Mouse (Mus musculus) frontal cortex, postnatal 14 days (tissue): Measurements from ENCODE around the gene Kif2c.
"Not testable (repeated sequence)": the region's sequence is repeated elsewhere in the genome, so short reads cannot be mapped to it uniquely, and the experiment has no call there.

ENCODE experiments used
- DNase-seq, 2 experiments: peaks; one replicate each; pipeline ENCODE4 v3.0.0; 2022; ENCODE audit warnings: low spot score in 2 of 2

Kif2c gene

DNA sequence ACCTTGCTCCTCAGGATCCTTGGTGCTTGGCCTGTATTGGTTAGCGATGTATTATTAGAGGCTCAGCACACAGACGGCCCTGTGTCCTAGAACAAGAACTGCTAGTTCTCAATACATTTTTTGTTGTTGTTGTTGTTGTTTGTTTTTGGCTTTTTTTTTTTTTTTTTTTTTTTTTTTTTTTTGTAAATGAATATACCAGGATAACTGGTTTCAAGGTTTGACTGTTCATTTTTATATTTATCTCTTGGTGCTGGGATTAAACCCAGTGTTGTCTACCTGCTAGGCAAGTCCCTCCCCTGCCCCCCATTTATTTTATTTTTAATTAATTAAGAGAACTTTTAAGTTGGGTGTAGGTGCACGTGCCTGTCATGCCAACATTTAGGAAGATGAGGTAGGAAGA is 6.5 kb upstream of the Kif2c start:
- no peak for DNase-seq

DNA sequence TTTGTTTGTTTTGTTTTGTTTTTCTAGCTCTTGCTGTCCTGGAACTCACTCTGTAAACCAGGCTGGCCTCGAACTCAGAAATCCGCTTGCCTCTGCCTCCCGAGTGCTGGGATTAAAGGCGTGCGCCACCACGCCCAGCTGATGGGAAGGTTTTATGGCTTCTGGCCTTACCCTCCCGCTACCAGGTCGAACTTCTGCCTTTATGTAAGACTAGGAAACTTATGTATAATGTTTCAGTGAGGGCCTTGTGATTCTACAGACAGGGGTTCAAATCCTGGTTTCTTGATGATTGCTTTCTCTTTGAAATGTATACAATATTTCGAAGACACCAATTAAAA is 289 bp upstream of the Kif2c start:
- not testable (repeated sequence) for DNase-seq

DNA sequence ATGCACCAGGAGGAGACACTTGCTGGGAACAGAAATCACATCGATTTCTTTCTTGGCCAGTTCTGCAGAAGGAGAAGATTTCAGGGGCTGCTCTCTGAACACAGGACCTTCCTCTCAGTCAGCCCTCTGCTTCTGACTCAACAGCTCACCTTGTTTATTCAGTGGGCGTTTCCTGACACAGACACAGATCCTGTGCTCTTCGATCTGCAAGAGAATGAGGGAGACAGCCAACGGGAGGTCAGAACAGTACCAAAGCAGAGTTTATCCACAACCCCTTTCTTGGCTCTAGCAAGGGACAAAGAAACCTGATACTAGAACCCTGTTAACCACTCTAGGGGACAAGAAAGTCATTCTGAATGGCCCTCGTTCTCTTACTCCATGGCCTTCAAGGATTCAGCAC is 12.5 kb downstream of the Kif2c start:
- DNase-seq = no peak

DNA sequence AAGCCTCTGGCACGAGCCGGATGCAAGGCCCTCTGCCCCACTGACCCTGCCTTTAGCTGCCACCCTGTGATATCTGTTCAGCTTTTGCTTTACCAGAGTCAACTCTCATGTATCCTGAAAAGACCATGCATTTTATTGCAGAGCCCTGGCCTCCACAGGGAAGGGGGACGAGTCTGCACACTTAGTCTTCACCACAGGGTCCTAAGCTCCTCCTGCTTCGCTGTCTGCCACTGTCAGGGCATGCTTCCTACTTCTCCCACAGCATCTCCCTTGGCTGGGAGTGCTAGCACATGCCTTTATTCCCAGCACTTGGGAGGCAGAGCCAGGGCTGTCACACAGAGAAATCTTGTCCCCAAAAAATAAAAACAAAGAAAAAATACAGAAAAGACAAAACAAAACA is 21.3 kb downstream of the Kif2c start:
- DNase-seq = no peak

DNA sequence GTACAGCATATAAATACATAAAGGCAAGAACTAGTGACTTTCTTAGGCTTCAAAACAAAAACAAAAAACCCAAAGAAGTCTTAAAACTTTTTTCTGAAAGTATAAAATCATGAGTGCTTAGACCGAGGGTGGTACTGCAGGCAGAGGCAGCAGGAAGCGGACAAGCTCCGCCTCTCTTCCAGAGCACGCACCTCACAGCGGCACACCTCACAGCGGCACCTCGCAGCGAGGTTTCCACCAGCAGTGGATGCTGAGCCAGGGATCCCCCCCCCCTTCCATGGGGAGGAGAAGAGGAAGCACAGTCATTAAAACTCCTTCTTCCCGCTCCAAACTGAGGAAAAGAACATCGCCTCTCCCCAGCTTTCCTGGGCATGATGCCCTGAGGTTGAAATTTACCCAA is 22.8 kb downstream of the Kif2c start:
- DNase-seq = no peak

DNA sequence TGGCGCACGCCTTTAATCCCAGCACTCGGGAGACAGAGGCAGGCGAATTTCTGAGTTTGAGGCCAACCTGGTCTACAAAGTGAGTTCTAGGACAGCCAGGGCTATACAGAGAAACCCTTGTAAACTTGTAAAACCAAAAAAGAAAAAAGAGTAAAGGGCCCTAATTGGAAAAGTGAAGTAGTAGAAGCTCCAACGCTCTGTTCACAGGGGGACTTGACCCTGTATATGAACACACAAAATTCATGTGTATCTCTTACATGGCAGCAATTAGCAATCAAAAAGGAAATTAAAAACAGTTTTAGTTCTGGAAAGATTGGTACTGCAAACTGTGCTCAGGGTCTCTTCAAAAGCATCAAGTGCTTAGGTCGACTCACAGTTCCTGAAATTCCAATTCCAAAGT is 26.1 kb downstream of the Kif2c start:
- no peak for DNase-seq

DNA sequence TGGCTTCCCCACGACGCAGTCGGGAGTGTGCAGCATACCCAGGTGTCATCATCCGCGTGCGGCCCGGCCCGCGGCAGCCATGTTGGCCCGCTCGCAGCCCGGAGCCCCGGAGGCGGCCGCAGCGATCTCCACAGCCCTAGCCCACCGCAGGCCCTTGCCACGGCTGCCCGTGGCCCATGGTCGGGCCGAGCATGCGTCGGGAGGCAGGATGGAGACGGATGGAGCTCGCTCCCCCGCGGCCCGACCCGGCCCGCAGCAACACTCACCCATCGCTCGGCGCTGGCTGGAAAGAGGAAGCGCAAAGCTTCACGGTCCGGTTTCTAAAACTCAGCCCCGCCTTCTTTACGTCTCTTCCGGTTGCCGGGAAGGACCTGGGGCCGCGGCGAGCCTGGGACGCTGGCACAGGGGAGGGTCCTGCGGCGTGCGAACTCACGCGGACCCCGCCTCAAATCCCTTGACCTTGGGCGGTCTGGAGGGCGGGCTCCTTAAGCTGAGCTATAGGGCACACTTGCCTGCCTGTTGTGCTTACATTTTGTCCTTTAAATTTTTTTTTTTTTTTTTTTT is 26.6 kb downstream of the Kif2c start, which contains the start of gene Rps8:
TSS of gene Rps8 (minus strand) at position 452 of the 564 bp plus-strand sequence.
- peak; percentile 72 to 81 for DNase-seq

DNA sequence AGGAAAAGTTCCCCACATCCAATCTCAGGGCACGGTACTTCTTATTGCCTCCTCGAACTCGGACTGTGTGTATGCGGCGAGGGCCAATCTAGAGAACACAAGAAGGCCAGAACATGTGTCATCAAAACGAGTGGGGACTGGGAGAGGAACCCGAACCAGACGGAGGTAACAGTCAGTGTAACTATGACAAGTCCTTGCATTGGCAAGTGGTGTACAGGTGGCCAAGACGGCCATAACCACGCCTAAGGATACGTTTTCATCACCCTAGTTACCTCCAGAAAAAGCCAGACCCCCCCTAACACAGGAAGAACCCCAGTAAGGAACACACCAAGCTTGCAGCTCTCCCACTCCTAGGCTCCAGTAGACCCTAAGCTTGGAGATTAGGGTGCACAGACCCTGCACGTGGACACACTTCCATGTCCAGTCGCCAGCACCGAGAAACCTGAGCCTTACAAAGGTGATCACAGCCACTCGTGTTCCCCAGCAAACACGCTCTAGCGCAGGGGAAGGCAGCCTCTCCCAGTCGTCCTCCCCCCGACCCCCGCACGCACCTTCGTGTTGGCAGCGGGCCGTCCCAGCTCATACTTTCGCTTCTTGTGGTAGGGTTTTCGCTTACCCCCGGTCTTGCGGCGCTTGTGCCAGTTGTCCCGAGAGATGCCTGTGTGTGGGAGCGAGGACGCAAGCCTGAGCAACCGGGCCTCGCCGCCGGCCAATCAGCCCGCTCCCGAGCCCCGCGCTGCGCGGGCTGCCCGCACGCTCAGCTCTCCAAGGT is 27.2 kb downstream of the Kif2c start:
- no peak for DNase-seq

DNA sequence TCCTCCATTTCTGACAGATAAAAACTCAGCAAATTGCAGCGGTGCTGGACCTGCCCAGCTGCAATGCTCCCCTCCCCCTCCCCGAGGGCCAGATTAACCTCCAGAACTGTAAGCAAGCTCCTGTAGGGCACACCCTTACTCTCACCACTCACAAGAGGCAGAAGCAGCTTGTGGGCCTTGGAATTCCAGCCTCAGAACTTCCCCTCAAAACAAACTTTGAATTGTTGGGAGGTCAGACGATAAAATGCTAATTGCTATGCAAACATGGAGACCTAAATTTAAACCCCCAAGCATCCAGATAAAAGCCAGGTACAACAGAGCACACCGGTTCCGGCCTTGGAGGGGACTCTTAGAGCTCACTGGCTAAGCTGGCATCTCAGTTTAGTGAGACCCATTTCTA is 29.7 kb downstream of the Kif2c start:
- no peak for DNase-seq

DNA sequence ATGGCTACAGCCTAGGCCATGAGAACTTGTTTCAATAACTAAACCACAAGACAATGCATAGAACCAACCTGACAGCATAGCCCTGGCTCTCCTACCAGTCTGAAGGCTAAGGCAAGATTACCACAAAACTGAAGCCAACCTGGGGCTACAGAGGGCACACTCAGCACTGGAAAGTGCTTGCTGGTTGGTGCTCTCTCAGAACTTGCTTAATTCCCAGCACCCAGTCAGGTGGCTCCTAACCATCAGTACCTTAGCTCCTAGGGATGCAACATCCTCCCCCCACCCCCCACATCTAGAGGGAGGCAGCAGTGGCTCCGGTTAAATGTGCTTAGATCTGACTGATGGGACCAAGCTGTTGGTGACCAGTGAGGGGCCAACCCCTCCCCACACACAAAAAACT is 31.0 kb downstream of the Kif2c start:
- no peak for DNase-seq

DNA sequence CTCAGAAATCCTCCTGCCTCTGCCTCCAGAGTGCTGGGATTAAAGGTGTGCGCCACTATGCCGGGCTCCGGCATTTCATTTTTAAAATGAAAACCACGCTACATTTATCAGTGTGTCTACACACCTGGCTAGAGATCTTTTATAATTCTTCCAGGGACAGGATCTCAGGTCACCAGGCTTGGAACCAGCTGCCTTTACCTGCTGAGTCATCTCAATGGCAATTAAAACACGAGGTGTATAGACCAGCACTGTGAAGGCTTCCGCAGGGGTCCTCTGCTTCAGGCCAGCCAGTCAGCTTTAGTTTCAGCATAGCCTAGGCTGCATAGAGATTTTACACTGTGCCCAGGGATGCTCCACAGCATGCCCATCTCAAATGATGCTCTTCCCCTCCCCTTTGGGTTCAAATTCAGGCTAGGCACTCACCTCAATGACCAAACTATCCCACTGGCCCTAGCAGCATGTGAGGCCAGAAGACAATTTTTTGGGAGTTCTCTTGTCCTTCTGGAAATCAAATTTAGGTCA is 32.2 kb downstream of the Kif2c start:
- no peak for DNase-seq

DNA sequence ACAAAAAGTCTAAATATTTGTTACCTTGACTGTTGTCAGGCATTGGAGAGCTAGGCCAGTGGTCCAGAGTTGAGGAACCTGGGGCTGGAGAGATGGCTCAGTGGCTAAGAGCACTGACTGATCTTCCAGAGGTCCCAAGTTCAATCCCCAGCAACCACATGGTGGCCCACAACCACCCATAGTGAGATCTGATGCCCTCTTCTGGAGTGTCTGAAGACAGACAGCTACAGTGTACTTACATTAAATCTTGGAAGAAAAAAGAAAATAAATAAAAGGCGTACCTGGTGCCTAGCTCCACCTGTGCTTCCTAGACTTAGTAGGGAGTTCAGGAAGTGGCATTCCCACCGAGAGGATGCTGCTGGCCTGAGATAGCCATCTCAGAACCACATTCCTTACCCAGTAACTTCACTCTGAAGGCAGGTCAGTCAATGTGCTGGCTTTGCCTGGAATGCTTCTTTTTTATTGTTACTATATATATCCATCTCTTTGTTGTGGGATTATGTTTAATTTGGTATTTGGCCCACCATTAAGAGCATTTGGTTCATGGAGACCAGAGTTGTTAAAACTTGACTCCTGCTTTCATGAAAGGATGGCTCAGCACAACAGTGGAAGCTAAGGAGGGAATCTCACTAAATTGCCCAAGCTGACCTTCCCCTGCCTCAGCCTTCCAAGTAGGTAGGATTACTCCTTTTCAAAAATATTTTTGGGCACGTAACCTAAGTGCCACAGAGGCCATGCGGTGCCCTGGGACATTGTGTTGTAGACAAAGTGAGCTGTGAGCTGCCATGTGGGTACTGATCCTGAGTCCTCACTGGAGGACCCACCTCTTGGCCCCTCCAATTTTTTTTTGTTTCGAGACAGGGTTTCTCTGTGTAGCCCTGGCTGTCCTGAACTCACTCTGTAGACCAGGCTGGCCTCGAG is 32.9 kb downstream of the Kif2c start:
- DNase-seq = no peak

DNA sequence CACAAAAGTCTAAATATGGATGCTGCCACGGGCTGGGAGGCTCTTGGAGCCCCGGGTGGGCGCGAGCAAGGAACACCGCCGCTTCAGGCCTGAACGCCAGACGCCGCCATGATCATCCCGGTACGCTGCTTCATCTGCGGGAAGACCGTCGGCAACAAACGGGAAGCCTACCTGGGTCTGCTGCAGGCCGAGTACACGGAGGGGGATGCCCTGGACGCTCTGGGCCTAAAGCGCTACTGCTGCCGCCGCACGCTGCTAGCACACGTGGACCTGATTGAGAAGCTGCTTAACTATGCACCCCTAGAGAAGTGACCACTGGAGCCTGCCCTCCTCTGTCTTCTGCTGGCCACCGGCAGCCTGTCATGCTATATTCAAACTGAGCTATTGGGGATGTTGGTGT is 33.6 kb downstream of the Kif2c start:
- DNase-seq = no peak

DNA sequence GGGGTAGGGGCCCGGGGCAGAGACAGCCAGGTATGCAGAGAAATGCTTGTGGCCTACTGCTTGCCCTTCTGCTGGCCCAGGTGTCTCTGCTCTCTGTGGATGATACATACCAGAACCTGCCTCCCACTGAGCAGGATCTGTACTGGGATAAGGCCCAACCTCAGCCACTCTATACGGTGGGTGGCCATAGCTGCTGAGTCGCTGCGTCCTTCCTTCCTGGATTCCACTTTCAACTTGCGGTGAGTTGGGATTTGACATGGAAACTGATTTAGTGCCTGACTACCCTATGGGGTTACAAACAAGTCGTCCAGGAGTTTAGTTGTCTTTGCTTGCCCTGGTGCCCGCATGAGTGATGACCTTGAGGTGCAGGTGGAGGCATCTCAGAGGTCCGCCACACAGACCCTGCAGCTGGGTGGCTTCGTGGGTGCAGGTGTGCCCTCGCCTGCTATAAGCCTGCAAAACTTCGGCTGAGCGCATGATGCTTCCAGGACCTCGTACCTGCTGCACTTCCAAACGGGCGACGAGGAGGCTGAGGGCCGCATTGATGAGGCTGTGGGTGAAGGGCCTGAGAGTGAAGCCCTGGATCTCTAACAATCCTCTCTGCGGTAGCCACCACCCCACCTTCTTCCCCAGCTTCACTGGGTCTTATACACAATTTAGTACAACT is 34.3 kb downstream of the Kif2c start:
- DNase-seq = no peak

DNA sequence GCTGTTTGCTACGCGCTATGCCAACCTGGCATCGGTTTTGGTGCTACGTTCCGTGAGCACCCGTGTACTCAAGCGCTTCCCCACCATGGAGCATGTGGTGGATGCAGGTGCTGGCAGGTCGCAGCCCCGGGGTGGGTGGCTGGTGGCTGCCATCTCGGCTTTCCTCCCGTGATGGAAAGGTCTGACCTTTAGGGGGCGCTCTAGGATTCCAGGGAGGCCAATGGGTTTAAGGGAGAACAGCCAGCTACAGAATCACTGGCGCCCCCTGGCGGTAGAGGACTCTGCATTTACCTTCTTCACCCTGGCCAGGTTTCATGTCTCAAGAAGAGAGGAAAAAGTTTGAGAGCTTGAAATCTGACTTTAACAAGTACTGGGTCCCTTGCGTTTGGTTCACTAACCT is 36.3 kb downstream of the Kif2c start:
- DNase-seq = peak; percentile 52 to 67

DNA sequence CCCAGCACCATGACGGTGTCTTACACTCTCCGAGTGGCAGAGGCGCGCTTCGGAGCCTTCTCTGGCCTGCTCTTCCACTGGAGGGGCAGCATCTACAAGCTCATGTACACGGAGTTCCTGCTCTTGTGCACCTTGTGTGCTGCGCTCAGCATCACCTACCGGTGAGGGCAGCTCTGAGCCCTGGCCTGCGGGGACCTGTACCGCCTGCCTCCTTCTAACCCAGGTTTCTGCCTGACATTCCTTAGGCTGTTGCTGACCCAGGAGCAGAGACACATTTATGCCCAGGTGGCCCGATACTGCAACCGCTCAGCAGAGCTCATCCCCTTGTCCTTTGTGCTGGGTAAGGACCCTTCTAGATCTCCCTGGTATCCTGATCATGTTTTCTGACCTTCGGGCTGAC is 37.2 kb downstream of the Kif2c start:
- DNase-seq = no peak

DNA sequence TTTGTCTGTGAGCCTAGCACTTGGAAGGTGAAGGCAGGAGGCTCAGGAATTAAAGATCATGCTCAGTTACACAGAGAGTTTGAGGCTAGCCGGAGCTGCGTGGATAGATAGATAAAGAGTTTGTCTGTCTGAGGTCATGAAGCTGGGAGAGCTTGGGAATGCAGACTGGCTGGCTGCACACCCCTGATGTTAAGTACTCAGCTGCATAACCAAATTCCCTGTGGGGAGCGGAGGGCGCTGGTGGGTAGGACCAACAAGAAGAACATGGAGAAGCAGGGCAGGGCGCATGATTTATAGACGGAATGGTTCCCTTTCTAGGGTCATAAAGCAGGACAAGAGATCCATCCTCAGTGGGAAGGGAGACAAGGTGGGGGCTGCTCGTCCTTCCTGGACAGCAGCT is 39.4 kb downstream of the Kif2c start:
- DNase-seq = no peak

DNA sequence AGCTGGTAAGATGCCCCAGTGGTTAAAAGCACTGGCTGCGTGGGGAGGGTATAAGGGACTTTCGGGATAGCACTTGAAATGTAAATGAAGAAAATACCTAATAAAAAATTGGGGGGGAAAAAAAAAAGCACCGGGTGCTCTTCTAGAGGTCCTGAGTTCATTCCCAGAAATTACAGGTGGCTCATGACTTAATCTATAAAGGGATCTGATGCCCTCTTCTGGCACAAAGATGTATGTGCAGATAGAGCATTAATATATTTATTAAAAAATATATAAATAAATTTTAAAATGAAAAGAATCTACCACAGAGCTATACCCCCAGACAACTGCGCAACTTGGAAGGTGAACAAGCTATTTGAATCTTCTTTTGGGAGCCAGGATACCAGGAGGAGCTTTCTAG is 41.8 kb downstream of the Kif2c start:
- no peak for DNase-seq

DNA sequence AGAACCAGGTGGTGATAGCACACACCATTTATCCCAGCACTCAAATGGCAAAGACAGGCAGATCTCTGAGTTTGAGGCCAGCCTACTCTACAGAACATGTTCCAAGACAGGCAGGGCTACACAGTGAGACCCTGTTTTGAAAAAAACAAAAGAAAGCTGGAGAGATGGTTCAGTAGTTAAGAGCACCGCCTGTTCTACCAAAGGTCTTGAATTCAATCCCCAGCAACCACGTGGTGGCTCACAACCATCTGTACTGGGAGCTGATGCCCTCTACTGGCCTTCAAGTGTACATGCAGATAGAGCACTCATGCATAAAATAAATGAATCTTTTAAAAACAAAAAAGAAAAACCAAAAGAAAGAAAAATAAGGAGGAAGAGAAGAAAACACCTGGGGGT is 43.2 kb downstream of the Kif2c start:
- DNase-seq = no peak

DNA sequence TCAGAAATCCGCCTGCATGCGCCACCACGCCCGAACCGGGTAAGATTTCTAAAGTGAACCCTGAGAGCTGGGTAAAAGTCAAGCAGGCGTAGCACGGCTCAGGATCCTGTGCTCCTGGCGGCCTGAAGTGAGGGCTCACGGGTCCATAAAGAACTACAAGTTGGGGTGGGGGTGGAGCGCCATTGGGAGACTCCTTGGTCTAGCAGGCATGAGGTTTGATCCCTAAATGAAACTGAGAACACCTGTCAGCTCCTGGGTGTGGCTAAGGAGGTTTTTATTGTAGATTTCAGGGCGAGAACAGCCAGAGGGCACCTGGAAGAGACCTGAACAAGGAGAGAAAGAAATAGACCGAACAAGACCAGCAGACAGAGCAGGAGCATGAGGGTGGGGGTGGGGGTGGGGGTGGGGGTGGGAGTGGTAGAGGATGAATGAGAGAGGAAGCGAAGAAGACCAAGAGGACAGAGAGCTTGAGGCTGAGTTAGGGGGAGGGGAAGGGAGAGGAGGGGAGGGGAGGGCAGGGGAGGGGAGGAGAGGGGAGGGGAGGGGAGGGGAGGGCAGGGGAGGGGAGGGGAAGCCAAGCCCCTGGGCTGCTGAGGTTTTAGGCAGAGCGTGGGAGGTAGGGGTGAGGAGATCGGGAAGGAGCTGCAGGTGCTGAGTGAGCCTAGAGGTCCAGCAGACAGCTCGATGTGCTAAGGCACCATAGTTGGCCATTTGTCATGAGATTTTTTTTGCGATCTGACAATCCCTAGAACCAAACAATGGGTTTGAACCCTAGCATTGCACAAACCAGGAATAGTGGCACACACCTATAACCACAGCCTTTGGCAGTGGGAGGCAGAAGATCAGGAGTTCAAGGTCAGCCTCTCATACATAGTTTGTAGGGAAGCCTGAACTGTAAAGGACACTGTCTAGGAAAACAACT is 43.9 kb downstream of the Kif2c start:
- no peak for DNase-seq

DNA sequence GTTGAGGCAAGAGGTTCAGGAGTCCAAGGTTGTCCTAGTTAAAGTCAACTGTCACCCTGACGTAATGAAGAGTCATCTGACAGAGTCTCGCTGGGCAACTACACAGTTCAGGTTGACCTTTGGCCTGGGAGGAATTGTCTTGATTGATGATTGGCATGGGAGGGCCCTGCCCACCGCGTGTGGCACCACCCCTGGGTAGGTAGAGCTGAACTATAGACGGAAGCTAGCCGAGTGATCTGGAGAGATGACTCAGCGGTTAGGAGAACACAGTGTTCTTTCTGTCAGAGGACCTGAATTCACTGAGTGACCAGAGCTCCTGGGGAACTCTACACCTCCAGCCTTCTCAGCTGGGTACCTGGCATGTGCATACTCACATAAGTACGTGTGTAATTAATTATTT is 46.4 kb downstream of the Kif2c start:
- DNase-seq = no peak
